Mouse (Mus musculus) megakaryocyte-erythroid progenitor cell, adult 5-6 weeks (primary cell): ENCODE data around the gene Smad5. TPM values are rescaled to one million over a fixed set of nuclear protein-coding genes. Genes with fewer than 3 reads are reported as not detected.

Source experiments
- ATAC-seq: replicated peaks from 2 replicates; pipeline ENCODE4 v1.8.0; 2016; ENCODE audit warnings: mild to moderate bottlenecking, inconsistent platforms; ENCODE audit not compliant: severe bottlenecking, poor library complexity, low FRiP score, low TSS enrichment
- total RNA-seq, 2 experiments: library from RNA; stranded (forward) in 1 of 2; stranded (reverse) in 1 of 2; fragments of 200-1000, 215-1000 nt in 1 of 2; fragments of >200 nt in 1 of 2; fragmentation: Nextera tagmentation in 1 of 2; gene quantifications; 2 replicates each; pipeline ENCODE4 v1.2.3; 2014 to 2017

The Smad5 gene
- total RNA-seq, 2 experiments from 2014 or later, result 23.9 to 27.7 TPM

GRCm38 (mm10) chr13:56749377-56749776 lies 46.6 kb downstream of the Smad5 start:
- ATAC-seq, result no peak

- no peak for ATAC-seq
Observed at GRCm38 (mm10) chr13:56751774-56752173, 49.0 kb downstream of the Smad5 start.

DNA sequence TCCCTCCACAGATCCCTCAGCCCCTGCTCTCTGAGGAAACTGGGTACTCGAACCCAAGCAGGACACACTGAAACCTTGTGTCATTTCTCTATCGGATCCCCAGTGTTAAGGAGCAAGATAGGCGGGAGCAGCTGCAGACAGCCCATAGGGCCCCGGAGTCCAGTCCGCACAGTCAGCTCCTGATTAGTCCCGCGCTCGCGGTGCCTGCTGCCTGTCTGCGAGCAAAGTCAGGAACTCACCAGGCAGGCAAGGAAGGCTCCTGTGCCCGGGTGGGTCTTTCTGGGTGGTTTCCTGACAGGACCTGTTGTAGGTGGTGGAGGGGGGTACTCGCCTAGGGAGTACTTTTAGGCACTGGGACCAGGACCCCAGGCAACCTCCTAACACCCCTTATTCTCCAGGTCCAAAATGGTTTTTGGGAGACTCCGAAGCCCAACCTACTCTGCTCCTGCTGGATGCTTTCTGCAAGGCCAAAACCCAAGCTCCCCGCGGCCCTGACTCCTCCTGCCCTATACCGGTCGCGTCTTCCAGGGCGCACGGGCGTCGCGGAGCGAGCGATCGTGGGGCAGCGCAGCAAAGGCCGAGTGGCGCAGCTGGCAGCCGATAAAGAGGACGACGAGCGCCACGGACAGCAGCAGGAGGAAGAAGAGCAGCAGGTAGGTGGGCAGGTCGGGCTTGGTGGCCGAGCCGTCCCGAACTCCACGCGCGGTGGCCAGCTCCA lies 49.8 kb downstream of the Smad5 start:
- ATAC-seq, result no peak

- ATAC-seq, result no peak
Observed at GRCm38 (mm10) chr13:56753192-56753951, 50.6 kb downstream of the Smad5 start, which contains the start of gene Gm45623. Gene Gm45623, minus strand, starts transcription at chr13:56753827.

DNA sequence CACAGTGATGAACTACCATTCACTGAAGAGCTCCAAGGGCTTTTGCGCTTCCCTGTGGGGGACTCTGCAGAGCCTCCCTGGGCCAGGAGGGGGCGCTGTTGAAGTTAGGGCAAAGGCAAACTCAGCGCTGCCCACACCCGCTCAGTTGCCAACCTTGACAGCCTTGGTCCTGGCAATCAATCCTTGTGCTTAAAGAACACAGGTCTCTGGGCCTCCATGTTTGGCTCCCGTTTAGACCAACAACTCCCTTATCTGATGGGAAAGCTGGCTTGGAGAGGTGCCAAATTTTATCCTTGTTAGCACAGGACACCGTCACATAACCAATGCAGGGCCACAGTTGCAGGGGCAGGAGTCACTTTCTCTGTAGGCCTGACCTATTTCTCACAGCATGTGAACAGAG lies 53.1 kb downstream of the Smad5 start:
- ATAC-seq, result no peak

DNA sequence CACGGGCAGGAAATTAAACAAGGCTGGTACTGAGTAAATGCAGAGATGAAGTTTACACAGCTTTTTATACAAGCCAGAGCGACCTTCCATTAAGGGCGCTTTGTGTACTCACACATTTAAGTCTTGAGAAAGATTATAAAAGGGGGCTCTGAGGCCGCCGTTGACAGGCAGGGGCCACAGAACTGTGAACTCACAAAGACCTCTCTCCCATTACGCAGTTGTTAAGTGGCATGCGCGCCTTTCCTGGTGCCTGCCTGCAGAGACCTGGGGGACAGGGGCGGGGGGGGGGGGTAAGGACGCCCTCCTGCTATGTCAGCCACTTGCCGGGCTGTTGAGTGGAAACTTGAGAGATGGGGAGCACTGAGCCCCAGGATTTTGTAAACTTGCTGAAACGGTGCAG lies 54.4 kb downstream of the Smad5 start:
- no peak for ATAC-seq

- 0 out of 2 replicates have a peak, but pooled peaks have one; percentile 60 for ATAC-seq
Observed at GRCm38 (mm10) chr13:56758492-56758891, 55.7 kb downstream of the Smad5 start.

GRCm38 (mm10) chr13:56762446-56763229 lies 59.8 kb downstream of the Smad5 start:
- no peak for ATAC-seq

DNA sequence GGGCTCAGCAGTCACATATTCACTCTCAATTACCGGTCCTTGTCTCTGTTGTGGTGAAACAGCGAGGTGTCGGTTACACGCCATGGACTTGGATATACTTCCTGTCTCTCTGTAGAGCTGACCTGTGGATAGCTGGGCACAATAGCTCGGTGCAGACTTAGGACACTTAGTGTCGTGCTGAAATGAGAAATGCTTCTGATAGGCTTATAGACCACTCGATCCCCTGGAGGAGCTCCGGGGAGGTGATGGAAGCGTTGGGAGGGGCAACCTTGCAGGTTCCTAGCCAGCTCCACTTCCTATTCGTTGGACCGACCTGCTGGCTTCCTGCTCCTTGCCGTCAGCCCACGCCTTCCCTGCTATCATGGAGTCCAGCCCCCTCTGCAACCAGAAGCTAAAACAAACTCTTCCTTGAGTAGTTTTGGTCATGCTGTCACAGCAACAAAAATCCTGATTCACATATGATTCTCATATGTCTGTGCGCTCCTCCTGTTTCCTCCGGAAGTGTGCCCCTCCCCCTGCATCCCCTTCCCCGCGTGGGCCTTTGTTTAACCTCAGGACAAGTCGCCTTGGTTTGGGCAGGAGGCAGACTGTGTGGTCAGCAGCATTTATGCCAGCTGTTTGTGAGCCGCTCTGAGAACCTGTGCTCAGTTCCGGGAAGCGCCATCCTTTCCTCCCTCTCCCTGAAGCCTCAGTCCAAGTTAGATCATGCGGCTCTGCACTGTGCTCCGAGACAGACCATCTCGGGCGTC lies 62.6 kb downstream of the Smad5 start:
- no peak for ATAC-seq

DNA sequence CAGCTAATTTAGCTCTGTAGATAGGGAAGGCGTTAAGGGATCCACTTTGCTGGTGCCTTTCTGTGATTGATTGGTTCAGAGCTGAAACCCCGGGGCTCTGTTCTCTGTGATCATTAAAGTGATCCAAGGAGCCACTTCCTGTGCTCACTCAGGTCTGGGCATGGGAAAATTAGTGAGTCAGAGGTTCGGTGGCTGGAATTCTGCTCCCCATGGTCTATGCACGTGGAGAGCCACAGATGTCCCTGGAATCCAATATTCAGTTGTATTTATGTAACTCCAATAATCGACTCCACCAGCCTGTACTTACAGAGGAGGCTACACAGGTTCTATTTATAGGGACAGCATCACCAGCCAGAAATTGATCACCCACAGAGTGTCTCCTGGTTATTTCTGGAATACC lies 63.4 kb downstream of the Smad5 start:
- no peak for ATAC-seq

- ATAC-seq, result no peak
Observed at GRCm38 (mm10) chr13:56769431-56769830, 66.6 kb downstream of the Smad5 start.

DNA sequence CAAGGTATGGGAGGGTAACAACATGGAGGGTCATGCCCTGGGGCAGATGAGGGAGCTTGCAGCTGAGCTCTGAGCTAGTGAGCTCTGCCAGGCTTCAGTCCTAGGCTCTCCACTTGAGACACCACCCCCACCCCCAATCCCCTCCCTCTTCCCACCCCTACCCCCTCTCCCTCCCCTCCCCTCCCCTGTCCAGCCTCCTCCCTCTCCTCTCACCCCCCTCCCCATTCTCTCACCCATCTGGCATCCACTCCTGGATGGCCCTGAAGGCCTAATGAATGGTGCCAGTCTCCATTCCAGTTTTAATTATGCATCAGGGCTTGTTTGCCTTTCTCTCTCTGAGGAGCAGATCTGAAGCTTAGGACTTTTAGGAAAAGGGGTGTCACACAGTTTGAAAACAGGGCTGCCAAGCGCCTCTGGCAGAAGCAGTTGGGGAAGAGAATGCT lies 67.3 kb downstream of the Smad5 start:
- ATAC-seq, result no peak

DNA sequence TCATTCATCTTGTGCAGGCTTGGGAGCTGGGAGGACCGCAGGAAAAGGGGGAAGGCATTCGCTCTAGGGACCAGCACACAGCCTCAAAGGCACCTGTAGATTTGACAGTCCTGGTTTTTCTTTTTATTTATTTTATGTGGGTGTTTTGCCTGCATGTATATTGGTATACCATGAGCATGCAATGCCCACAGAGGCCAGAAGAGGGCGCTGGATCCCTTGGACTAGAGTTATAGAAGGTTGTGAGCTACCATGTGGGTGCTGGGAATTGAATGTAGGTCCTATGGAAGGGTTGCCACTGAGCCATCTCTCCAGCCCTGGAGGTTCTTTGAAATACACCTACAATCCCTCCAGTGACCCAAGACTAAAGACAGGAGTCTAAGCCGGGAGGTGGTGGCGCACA lies 68.0 kb downstream of the Smad5 start:
- no peak for ATAC-seq

- ATAC-seq, result no peak
Observed at GRCm38 (mm10) chr13:56772592-56772991, 69.8 kb downstream of the Smad5 start.

DNA sequence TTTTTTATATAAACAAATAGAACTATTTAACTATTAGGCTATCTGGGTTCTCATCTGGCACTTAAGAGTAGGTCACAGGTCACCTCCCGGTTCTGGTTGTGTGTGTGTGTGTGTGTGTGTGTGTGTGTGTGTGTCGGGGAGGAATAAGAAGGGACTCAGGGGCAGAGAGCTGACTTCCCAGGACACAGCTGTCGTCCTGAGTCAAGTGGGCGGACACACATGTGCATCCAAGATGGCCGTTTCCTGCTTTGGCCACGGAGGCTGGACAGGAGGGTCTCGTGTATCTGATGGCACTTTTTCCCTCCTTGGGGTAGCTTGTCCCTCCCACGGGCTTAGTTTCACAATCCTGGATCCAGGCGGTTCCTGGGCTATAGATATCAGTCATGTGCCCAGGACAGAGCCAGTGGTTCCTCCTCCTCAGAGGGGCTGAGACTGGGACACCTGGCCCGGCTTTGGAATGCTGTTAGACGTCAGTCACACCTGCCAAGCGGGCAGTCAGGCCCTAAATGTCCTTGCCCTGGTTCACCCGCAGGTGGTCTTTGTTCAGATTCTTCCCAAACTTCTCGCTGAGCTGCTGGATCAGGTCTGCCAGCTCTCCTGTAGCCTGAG lies 70.6 kb downstream of the Smad5 start:
- no peak for ATAC-seq

DNA sequence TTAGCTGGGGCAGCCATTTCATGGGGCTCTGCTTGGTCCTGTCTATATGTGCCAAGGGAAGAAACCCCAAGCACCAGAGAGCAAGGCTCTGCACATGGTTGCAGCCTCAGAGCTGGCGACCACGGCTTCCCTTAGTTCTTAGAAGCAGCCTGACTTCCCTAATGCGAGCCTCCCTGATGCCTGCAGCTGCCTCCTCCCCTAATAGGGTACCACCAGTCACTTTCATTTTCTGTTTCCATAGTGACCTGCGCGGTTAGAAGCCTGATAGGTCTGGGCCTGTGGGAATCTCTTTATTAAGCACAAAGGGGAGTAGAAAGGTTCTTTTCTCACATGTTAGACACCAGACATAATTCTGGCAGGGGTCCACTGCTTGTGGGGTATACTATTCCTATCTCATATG lies 71.5 kb downstream of the Smad5 start:
- ATAC-seq, result no peak

DNA sequence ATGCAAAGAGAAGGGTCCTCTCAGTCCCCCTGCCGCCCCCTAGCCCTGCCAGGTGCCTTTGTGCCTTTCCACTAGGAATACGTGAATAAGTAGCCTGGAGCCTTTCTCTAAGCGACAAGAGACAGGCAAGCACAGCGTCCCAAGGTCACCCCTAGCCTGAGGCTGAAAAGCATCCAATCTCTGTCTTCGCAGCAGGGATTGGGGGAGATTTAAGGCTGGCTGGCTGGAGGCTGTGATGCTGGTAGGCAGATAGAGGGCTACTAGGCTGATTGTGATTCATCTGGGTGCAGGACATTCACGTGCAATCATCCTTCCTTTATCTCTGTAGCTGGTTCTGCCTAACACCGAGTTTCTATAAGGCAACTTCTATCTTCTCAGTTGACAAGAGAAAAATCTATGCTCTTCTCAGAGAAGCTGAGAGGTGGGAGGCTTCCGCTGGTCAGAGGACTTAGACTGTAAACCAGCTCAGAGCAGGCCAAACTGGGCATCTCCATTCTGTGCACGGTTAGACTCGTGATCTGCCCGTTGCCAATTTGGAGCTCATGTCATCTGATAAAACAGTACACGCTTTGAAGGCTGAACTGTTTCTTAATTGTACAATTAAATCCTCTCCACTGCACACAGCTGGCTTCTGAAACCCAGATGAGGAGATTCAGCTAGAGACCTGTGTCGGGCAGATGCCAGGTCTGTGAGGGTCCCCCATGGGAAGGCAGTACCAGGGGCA lies 78.1 kb downstream of the Smad5 start:
- no peak for ATAC-seq

DNA sequence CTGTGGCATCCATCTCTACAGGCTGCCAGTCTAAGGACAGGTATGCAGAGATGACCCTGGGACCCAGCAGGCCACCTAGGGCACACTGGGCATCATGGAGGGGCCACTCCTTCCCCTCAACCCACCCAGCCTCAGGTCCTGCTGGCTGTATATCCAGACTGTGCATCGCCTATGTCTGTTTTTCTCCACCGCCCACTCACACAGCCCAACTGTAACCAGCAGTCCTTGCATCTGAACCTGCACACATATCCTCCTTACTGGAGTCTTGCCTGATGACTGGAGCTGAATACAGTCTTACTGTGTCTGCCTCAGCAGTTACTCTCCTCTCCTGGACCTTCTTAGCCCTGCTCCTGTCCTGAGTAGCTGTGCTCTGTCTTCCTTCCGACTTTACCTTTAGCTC lies 78.9 kb downstream of the Smad5 start:
- ATAC-seq, result no peak
